Mouse (Mus musculus) olfactory bulb, adult 2 months (tissue): ENCODE data around the gene Hvcn1.

Experiments used
- CTCF ChIP-seq: fragments of 200-500 bp; IDR thresholded peaks from 2 replicates; pipeline ENCODE4 v1.5.1; 2012; ENCODE audit warnings: low read depth, mild to moderate bottlenecking, low read length, moderate library complexity; ENCODE audit not compliant: insufficient read depth
- POLR2A ChIP-seq: fragments of 200-500 bp; IDR thresholded peaks from 2 replicates; pipeline ENCODE4 v1.6.1; 2012; ENCODE audit warnings: mild to moderate bottlenecking, low read depth, low read length, moderate library complexity; ENCODE audit not compliant: insufficient read depth

- TF ChIP-seq POLR2A: no peak
- TF ChIP-seq CTCF: no peak
Observed at GRCm38 (mm10) chr5:122242521-122243123, 36.0 kb downstream of the Hvcn1 start.
